Mouse (Mus musculus) layer of hippocampus, postnatal 14 days (tissue): ENCODE results near the gene Zdhhc17. TPM values are rescaled to one million over a fixed set of nuclear protein-coding genes. Genes with fewer than 3 reads are reported as not detected.

Experiments used
- DNase-seq, 2 experiments: peaks; one replicate each; pipeline ENCODE4 v3.0.0; 2021 to 2022; ENCODE audit warnings: low spot score in 2 of 2, mixed read lengths in 1 of 2
- long read RNA-seq, 2 experiments: library from polyadenylated mRNA; stranded (forward); transcript quantifications; one replicate each; pipeline ENCODE4 v2.0.0; 2021
- total RNA-seq, 2 experiments: library from RNA; stranded (reverse); gene quantifications; 2 replicates each; pipeline ENCODE4 v1.2.3; 2021

Gene Zdhhc17
- total RNA-seq: 10 to 100 TPM; 84.5 to 89.9 TPM
- long read RNA-seq, experiment 1, partial matches to known transcripts: 0 of 3 reads
- long read RNA-seq, experiment 1, other reads (novel, unspliced or antisense): 3 of 3 reads
- long read RNA-seq, experiment 2, full-length matches to known transcripts: 1 of 2 reads
- long read RNA-seq, experiment 2, partial matches to known transcripts: 0 of 2 reads
- long read RNA-seq, experiment 2, other reads (novel, unspliced or antisense): 1 of 2 reads

GRCm38 (mm10) chr10:111009641-111010479 is at the start of gene Zdhhc17:
TSS of gene Zdhhc17 (minus strand) at chr10:111010140.
- peak; percentile 92 to 94 for DNase-seq

- no peak for DNase-seq
Measured at GRCm38 (mm10) chr10:111055770-111056169, 45.8 kb upstream of the Zdhhc17 start.

GRCm38 (mm10) chr10:111051606-111052005 is 41.7 kb upstream of the Zdhhc17 start:
- no peak for DNase-seq

GRCm38 (mm10) chr10:111050511-111050910 is 40.6 kb upstream of the Zdhhc17 start:
- no peak for DNase-seq

- no peak for DNase-seq
Measured at GRCm38 (mm10) chr10:111050061-111050460, 40.1 kb upstream of the Zdhhc17 start.

- DNase-seq: no peak
Measured at GRCm38 (mm10) chr10:111047895-111048294, 38.0 kb upstream of the Zdhhc17 start.

- no peak for DNase-seq
Measured at GRCm38 (mm10) chr10:111040078-111040656, 30.2 kb upstream of the Zdhhc17 start.

GRCm38 (mm10) chr10:111036851-111037250 is 26.9 kb upstream of the Zdhhc17 start:
- peak in 1 of 2 experiments; percentile 18 for DNase-seq

- DNase-seq: no peak
Measured at GRCm38 (mm10) chr10:111035134-111035533, 25.2 kb upstream of the Zdhhc17 start.

GRCm38 (mm10) chr10:111031511-111032365 is 21.8 kb upstream of the Zdhhc17 start:
- DNase-seq: no peak

- DNase-seq: no peak
Measured at GRCm38 (mm10) chr10:111030845-111031244, 20.9 kb upstream of the Zdhhc17 start.

GRCm38 (mm10) chr10:111026106-111026505 is 16.2 kb upstream of the Zdhhc17 start:
- DNase-seq: no peak

GRCm38 (mm10) chr10:111024746-111025145 is 14.8 kb upstream of the Zdhhc17 start:
- no peak for DNase-seq

GRCm38 (mm10) chr10:111014476-111014875 is 4.5 kb upstream of the Zdhhc17 start:
- DNase-seq: peak; percentile 40 to 49

GRCm38 (mm10) chr10:111013265-111013664 is 3.3 kb upstream of the Zdhhc17 start:
- DNase-seq: no peak

GRCm38 (mm10) chr10:111012496-111013038 is 2.6 kb upstream of the Zdhhc17 start:
- DNase-seq: no peak

- DNase-seq: no peak
Measured at GRCm38 (mm10) chr10:111011226-111011765, 1.4 kb upstream of the Zdhhc17 start.

- DNase-seq: peak; percentile 29 to 40
Measured at GRCm38 (mm10) chr10:111010480-111011225, 713 bp upstream of the Zdhhc17 start.

GRCm38 (mm10) chr10:111009113-111009640 is 763 bp downstream of the Zdhhc17 start:
- no peak for DNase-seq
